In the genomic region with DNA sequence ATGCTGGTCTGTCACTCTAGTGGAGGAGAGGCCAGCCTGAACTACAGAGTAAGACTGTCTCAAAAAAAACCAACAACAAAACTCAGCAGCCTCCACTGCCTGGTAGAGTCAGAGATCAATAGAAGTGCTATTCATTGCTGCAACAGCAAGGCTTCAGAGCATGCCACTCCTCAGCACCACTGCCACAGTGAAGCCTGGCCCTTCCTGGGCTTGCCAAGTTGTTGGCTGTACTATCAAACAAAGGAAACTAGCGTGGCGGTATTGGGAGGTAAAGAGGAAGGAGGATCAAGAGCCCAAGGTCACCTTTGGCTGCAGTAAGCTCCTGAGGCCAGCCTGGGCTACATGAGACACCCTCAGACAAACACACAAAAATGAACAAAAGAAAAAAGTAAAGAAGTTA, we compare ENCODE assay signal across 11 mouse cellular contexts. TPM values are rescaled to one million over a fixed set of nuclear protein-coding genes. Genes with fewer than 3 reads are reported as not detected.
DNase-seq lines count a peak whose midpoint lies in the region; ATAC-seq and TF ChIP-seq lines count a peak whose summit lies in the region.
"Had no signal": no experiment of that assay in that cellular context is flagged by ENCODE, and none has a peak within 500 bp of the region (broad histone marks: within the 10 kb centered on the region; RNA-seq: fewer than 3 reads in every experiment).

No protein-coding gene starts in this region.

- H3K9me3 ChIP-seq in hindbrain, embryonic 15.5 days = no peaks in the 10 kb centered on the region
- no peaks in the 10 kb centered on the region for H3K9me3 ChIP-seq in hindbrain, embryonic 16.5 days (ENCODE audit: control insufficient read depth, low read length)
- no peaks in the 10 kb centered on the region for H3K9me3 ChIP-seq in embryonic facial prominence, embryonic 12.5 days
- H3K9me3 ChIP-seq in liver, embryonic 14.5 days (ENCODE audit: control insufficient read depth, low read length) = no peaks in the 10 kb centered on the region
- H3K9me3 ChIP-seq in forebrain, embryonic 12.5 days = no peaks in the 10 kb centered on the region

- H3K27ac ChIP-seq in hindbrain, embryonic 15.5 days (replicated peaks) = peak overlapping the region; percentile 28; the same call in 1 of the 2 replicates
- H3K27ac ChIP-seq in hindbrain, embryonic 16.5 days (ENCODE audit: low read depth, low read length) = no peak overlapping the region
- H3K27ac ChIP-seq in embryonic facial prominence, embryonic 12.5 days = peak overlapping the region; percentile 51; the same call in 1 of the 2 replicates
- H3K27ac ChIP-seq in liver, embryonic 14.5 days = peak overlapping the region; percentile 25; the same call in 1 of the 2 replicates
- H3K27ac ChIP-seq in forebrain, embryonic 12.5 days = no peak overlapping the region

- no peak overlapping the region for H3K4me2 ChIP-seq in hindbrain, embryonic 15.5 days
- H3K4me2 ChIP-seq in hindbrain, embryonic 16.5 days (ENCODE audit: low read length) = no peak overlapping the region
- H3K4me2 ChIP-seq in embryonic facial prominence, embryonic 12.5 days (replicated peaks) = no peak overlapping the region
- no peak overlapping the region for H3K4me2 ChIP-seq in liver, embryonic 14.5 days (ENCODE audit: low read depth)
- H3K4me2 ChIP-seq in forebrain, embryonic 12.5 days = no peak overlapping the region

- ATAC-seq in hindbrain, embryonic 15.5 days (ENCODE audit: low FRiP score, low read depth) = no peak
- no peak for ATAC-seq in hindbrain, embryonic 16.5 days
- no peak for ATAC-seq in embryonic facial prominence, embryonic 12.5 days (ENCODE audit: insufficient number of reproducible peaks, insufficient read depth, low FRiP score, low TSS enrichment)
- ATAC-seq in liver, embryonic 14.5 days (ENCODE audit: insufficient read depth) = no peak
- ATAC-seq in megakaryocyte-erythroid progenitor cell, adult 5-6 weeks (replicated peaks; ENCODE audit: low FRiP score, low TSS enrichment, poor library complexity, severe bottlenecking) = no peak
- ATAC-seq in forebrain, embryonic 12.5 days (ENCODE audit: low FRiP score) = no peak

- peaks cover 44% of the 10 kb centered on the region for H3K4me1 ChIP-seq in hindbrain, embryonic 15.5 days (replicated peaks)
- peaks cover 28% of the 10 kb centered on the region for H3K4me1 ChIP-seq in hindbrain, embryonic 16.5 days (ENCODE audit: control insufficient read depth, insufficient read depth, low read depth, low read length)
- peaks cover 55% of the 10 kb centered on the region for H3K4me1 ChIP-seq in embryonic facial prominence, embryonic 12.5 days
- peaks cover 10 to 59% of the 10 kb centered on the region in 2 experiments for H3K4me1 ChIP-seq in liver, embryonic 14.5 days (replicated peaks; ENCODE audit: control insufficient read depth in 2 of 2, insufficient read depth in 2 of 2, low read length in 1 of 2)
- peaks cover 66% of the 10 kb centered on the region for H3K4me1 ChIP-seq in forebrain, embryonic 12.5 days

- no peak for TF ChIP-seq EP300 in liver, embryonic 14.5 days (IDR thresholded peaks at IDR 0.05; ENCODE audit: low read depth)

- H3K36me3 ChIP-seq in hindbrain, embryonic 15.5 days = no peaks in the 10 kb centered on the region
- H3K36me3 ChIP-seq in hindbrain, embryonic 16.5 days (ENCODE audit: control insufficient read depth, insufficient read depth, low read length) = 0 out of 2 replicates have a peak, but pooled peaks cover 3% of the 10 kb centered on the region
- peaks cover 2% of the 10 kb centered on the region for H3K36me3 ChIP-seq in embryonic facial prominence, embryonic 12.5 days
- H3K36me3 ChIP-seq in liver, embryonic 14.5 days (replicated peaks; ENCODE audit: control insufficient read depth, insufficient read depth, low read depth) = peaks cover 5% of the 10 kb centered on the region
- no peaks in the 10 kb centered on the region; the same call in 1 of the 2 replicates for H3K36me3 ChIP-seq in forebrain, embryonic 12.5 days (replicated peaks)

- TF ChIP-seq CTCF in liver, embryonic 14.5 days (IDR thresholded peaks at IDR 0.05; ENCODE audit: low read depth) = no peak

- H3K27me3 ChIP-seq in hindbrain, embryonic 15.5 days = no peaks in the 10 kb centered on the region
- H3K27me3 ChIP-seq in hindbrain, embryonic 16.5 days (replicated peaks; ENCODE audit: control insufficient read depth, insufficient read depth, low read length) = no peaks in the 10 kb centered on the region
- no peaks in the 10 kb centered on the region for H3K27me3 ChIP-seq in embryonic facial prominence, embryonic 12.5 days
- H3K27me3 ChIP-seq in liver, embryonic 14.5 days (ENCODE audit: control insufficient read depth, insufficient read depth, low read length) = no peaks in the 10 kb centered on the region
- H3K27me3 ChIP-seq in forebrain, embryonic 12.5 days = no peaks in the 10 kb centered on the region

- no peak overlapping the region for H3K4me3 ChIP-seq in hindbrain, embryonic 15.5 days
- no peak overlapping the region for H3K4me3 ChIP-seq in hindbrain, embryonic 16.5 days (ENCODE audit: low read length)
- no peak overlapping the region for H3K4me3 ChIP-seq in embryonic facial prominence, embryonic 12.5 days
- no peak overlapping the region for H3K4me3 ChIP-seq in liver, embryonic 14.5 days (ENCODE audit: insufficient read depth in 1 of 2, low read depth in 2 of 2, low read length in 2 of 2)
- no peak overlapping the region for H3K4me3 ChIP-seq in forebrain, embryonic 12.5 days (replicated peaks)

- peak; percentile 64 for DNase-seq in brain, adult 2 months (ENCODE audit: low read depth, low spot score)
- DNase-seq in liver, embryonic 14.5 days (ENCODE audit: low read depth in 3 of 3, low spot score in 3 of 3) = no peak
- DNase-seq: embryo, embryonic 11 days; gastrocnemius, postnatal 10 days had no signal

- H3K9ac ChIP-seq in hindbrain, embryonic 15.5 days = no peak overlapping the region
- H3K9ac ChIP-seq in hindbrain, embryonic 16.5 days (ENCODE audit: low read depth, low read length) = no peak overlapping the region
- no peak overlapping the region; the same call in 1 of the 2 replicates for H3K9ac ChIP-seq in embryonic facial prominence, embryonic 12.5 days
- H3K9ac ChIP-seq in liver, embryonic 14.5 days (replicated peaks) = no peak overlapping the region
- no peak overlapping the region for H3K9ac ChIP-seq in forebrain, embryonic 12.5 days

- WGBS in hindbrain, embryonic 15.5 days = 56% methylated on average over 2 of the region's 2 CpGs
- WGBS in hindbrain, embryonic 16.5 days = 55% methylated on average over 2 of the region's 2 CpGs
- 63% methylated on average over 2 of the region's 2 CpGs for WGBS in embryonic facial prominence, embryonic 12.5 days
- 62% methylated on average over 2 of the region's 2 CpGs for WGBS in liver, embryonic 14.5 days (ENCODE audit: insufficient replicate concordance)
- WGBS in forebrain, embryonic 12.5 days = 68% methylated on average over 2 of the region's 2 CpGs

RNA-seq across cellular contexts. Expression of a gene that starts 36.0 kb away (rescaled TPM):
- 140 and 154 TPM in 2 replicates for polyA plus RNA-seq in hindbrain, embryonic 15.5 days (2015; fragmentation: Nextera tagmentation; extraction: Ambion mirVana)
- 146 and 172 TPM in 2 replicates for polyA plus RNA-seq in hindbrain, embryonic 16.5 days (2015; fragmentation: Nextera tagmentation; extraction: Ambion mirVana)
- polyA plus RNA-seq in embryonic facial prominence, embryonic 12.5 days (2016; fragmentation: Nextera tagmentation; extraction: Ambion mirVana) = 233 and 253 TPM in 2 replicates
- polyA plus RNA-seq in liver, embryonic 14.5 days (2012; rRNA removed) = 80.4 and 86.2 TPM in 2 replicates
- polyA plus RNA-seq in liver, embryonic 14.5 days (2014; fragmentation: Nextera tagmentation; extraction: Ambion mirVana) = 94.5 and 105 TPM in 2 replicates
- 93.1 and 106 TPM in 2 replicates for total RNA-seq in megakaryocyte-erythroid progenitor cell, adult 5-6 weeks (2014; fragmentation: Nextera tagmentation)
- 41.1 and 51.7 TPM in 2 replicates for total RNA-seq in megakaryocyte-erythroid progenitor cell, adult 5-6 weeks (2017)
- 159 and 171 TPM in 2 replicates for polyA plus RNA-seq in forebrain, embryonic 12.5 days (2016; fragmentation: Nextera tagmentation; extraction: Ambion mirVana)

RNA-seq across cellular contexts. Expression of a gene that starts 45.0 kb away (rescaled TPM):
- 0.51 and 0.58 TPM in 2 replicates for polyA plus RNA-seq in hindbrain, embryonic 15.5 days (2015; fragmentation: Nextera tagmentation; extraction: Ambion mirVana)
- 0.54 and 0.70 TPM in 2 replicates for polyA plus RNA-seq in hindbrain, embryonic 16.5 days (2015; fragmentation: Nextera tagmentation; extraction: Ambion mirVana)
- polyA plus RNA-seq in embryonic facial prominence, embryonic 12.5 days (2016; fragmentation: Nextera tagmentation; extraction: Ambion mirVana) = 0.26 and 0.36 TPM in 2 replicates
- 0.01 and 0.02 TPM in 2 replicates for polyA plus RNA-seq in liver, embryonic 14.5 days (2012; rRNA removed)
- polyA plus RNA-seq in liver, embryonic 14.5 days (2014; fragmentation: Nextera tagmentation; extraction: Ambion mirVana) = 0.15 and 0.19 TPM in 2 replicates
- not detected in 2 replicates for total RNA-seq in megakaryocyte-erythroid progenitor cell, adult 5-6 weeks (2014; fragmentation: Nextera tagmentation)
- total RNA-seq in megakaryocyte-erythroid progenitor cell, adult 5-6 weeks (2017) = not detected in 2 replicates
- 0.24 and 0.57 TPM in 2 replicates for polyA plus RNA-seq in forebrain, embryonic 12.5 days (2016; fragmentation: Nextera tagmentation; extraction: Ambion mirVana)
- total RNA-seq: megakaryocyte, adult 5-6 weeks; neutrophil, adult 5-6 weeks had no signal

RNA-seq across cellular contexts. Expression of a gene that starts 55.5 kb away (rescaled TPM):
- polyA plus RNA-seq in hindbrain, embryonic 15.5 days (2015; fragmentation: Nextera tagmentation; extraction: Ambion mirVana) = 283 and 294 TPM in 2 replicates
- polyA plus RNA-seq in hindbrain, embryonic 16.5 days (2015; fragmentation: Nextera tagmentation; extraction: Ambion mirVana) = 282 and 295 TPM in 2 replicates
- 392 and 419 TPM in 2 replicates for polyA plus RNA-seq in embryonic facial prominence, embryonic 12.5 days (2016; fragmentation: Nextera tagmentation; extraction: Ambion mirVana)
- polyA plus RNA-seq in liver, embryonic 14.5 days (2012; rRNA removed) = 281 and 283 TPM in 2 replicates
- polyA plus RNA-seq in liver, embryonic 14.5 days (2014; fragmentation: Nextera tagmentation; extraction: Ambion mirVana) = 283 and 288 TPM in 2 replicates
- total RNA-seq in megakaryocyte-erythroid progenitor cell, adult 5-6 weeks (2014; fragmentation: Nextera tagmentation) = 499 and 586 TPM in 2 replicates
- total RNA-seq in megakaryocyte-erythroid progenitor cell, adult 5-6 weeks (2017) = 360 and 454 TPM in 2 replicates
- 314 and 342 TPM in 2 replicates for polyA plus RNA-seq in forebrain, embryonic 12.5 days (2016; fragmentation: Nextera tagmentation; extraction: Ambion mirVana)

RNA-seq across cellular contexts. Expression of a gene that starts 55.7 kb away (rescaled TPM):
- polyA plus RNA-seq in hindbrain, embryonic 15.5 days (2015; fragmentation: Nextera tagmentation; extraction: Ambion mirVana) = 10.6 and 10.8 TPM in 2 replicates
- polyA plus RNA-seq in hindbrain, embryonic 16.5 days (2015; fragmentation: Nextera tagmentation; extraction: Ambion mirVana) = 10.7 and 13.8 TPM in 2 replicates
- 6.7 and 9.3 TPM in 2 replicates for polyA plus RNA-seq in embryonic facial prominence, embryonic 12.5 days (2016; fragmentation: Nextera tagmentation; extraction: Ambion mirVana)
- 16.7 and 17.3 TPM in 2 replicates for polyA plus RNA-seq in liver, embryonic 14.5 days (2012; rRNA removed)
- polyA plus RNA-seq in liver, embryonic 14.5 days (2014; fragmentation: Nextera tagmentation; extraction: Ambion mirVana) = 24.9 and 27.4 TPM in 2 replicates
- total RNA-seq in megakaryocyte-erythroid progenitor cell, adult 5-6 weeks (2014; fragmentation: Nextera tagmentation) = 64.1 and 76.8 TPM in 2 replicates
- 42.6 and 47.9 TPM in 2 replicates for total RNA-seq in megakaryocyte-erythroid progenitor cell, adult 5-6 weeks (2017)
- 5.0 and 5.7 TPM in 2 replicates for polyA plus RNA-seq in forebrain, embryonic 12.5 days (2016; fragmentation: Nextera tagmentation; extraction: Ambion mirVana)

Comparison
In these comparisons a context has a peak if more than half of its experiments do, and no peak if none do; other contexts are left out.
1. H3K27ac ChIP-seq: peak in hindbrain, embryonic 15.5 days (single experiment), embryonic facial prominence, embryonic 12.5 days (single experiment) and liver, embryonic 14.5 days (single experiment); none in hindbrain, embryonic 16.5 days (single experiment) and forebrain, embryonic 12.5 days (single experiment).